Mouse (Mus musculus) cerebellum, adult 2 months (tissue): ENCODE data around the gene Foxo4. TPM values are rescaled to one million over a fixed set of nuclear protein-coding genes. Genes with fewer than 3 reads are reported as not detected.

Source experiments
- DNase-seq, 2 experiments: peaks; one replicate each; pipeline ENCODE4 v3.0.0; 2021
- H3K27ac ChIP-seq: fragments of 200-500 bp; 2 replicates; pipeline ENCODE4 v1.5.1; 2012; ENCODE audit warnings: low read length, control low read depth, inconsistent platforms; ENCODE audit not compliant: insufficient read depth
- H3K27me3 ChIP-seq: fragments of 200-500 bp; 2 replicates; pipeline ENCODE4 v1.6.1; 2012; ENCODE audit warnings: inconsistent platforms, mild to moderate bottlenecking, low read length, moderate library complexity; ENCODE audit not compliant: control insufficient read depth, insufficient read depth
- H3K4me1 ChIP-seq: fragments of 200-500 bp; 2 replicates; pipeline ENCODE4 v1.6.1; 2011; ENCODE audit warnings: low read length; ENCODE audit not compliant: control insufficient read depth, insufficient read depth
- H3K4me3 ChIP-seq: fragments of 200-500 bp; replicated peaks from 2 replicates; pipeline ENCODE3; 2011; ENCODE audit warnings: mild to moderate bottlenecking, low read depth, low read length, control low read depth; ENCODE audit not compliant: insufficient read depth
- CTCF ChIP-seq: fragments of 200-500 bp; IDR thresholded peaks from 2 replicates; pipeline ENCODE4 v1.5.1; 2011; ENCODE audit warnings: low read depth, mild to moderate bottlenecking, control low read depth, low read length, moderate library complexity, borderline replicate concordance; ENCODE audit not compliant: insufficient read depth
- POLR2A ChIP-seq: fragments of 200-500 bp; IDR thresholded peaks from 2 replicates; pipeline ENCODE4 v1.6.1; 2011; ENCODE audit warnings: low read length, control low read depth, borderline replicate concordance; ENCODE audit not compliant: insufficient read depth
- WGBS: fragments of 180-500 bp; shearing (Covaris S2); methylation state at CpG from one replicate; pipeline ENCODE4 v1.1.7; 2018; 5-methylcytosine and 5-hydroxymethylcytosine counted together
- polyA plus RNA-seq: library from polyadenylated mRNA; depleted of rRNA; stranded (reverse); fragments of >200 nt; gene quantifications from 2 replicates; pipeline ENCODE4 v1.2.3, GENCODE M21; 2012; rRNA removed

Foxo4 gene
- polyA plus RNA-seq, 1 experiment, result 14.9 TPM

DNA sequence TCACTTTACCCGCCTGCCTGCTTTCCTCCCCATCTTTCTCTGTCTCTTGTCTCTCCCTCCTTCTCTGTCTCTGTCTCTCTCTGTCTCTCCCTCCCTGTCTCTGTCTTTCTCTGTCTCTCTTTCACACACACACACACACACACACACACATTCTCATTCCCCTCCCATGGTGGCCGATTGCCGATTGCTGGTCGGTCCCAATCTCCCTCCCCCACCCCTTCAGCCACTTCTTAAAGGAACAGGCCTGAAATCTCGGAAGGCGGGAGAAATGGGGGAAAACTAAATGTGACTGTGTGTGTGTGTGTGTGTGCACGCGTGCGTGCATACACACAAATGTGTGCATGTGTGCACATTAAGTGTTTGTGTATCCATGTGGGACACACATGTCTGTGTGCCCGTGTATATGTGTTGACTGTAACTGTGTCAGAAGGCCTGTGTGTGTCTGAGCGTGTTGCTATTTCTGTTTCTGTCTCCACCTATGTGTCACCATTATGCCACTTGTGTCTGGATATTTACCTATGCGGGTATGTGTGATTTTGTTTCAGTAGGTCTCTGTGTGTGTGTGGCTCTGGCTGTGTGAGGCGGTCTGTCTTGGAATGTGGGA is 46.2 kb downstream of the Foxo4 start:
- 8% methylated on average over 13 of the region's 13 CpGs for WGBS
- Histone ChIP-seq H3K4me1 (peaks cover 18% of the 10 kb centered on the region), H3K27me3 (no peaks in the 10 kb centered on the region), H3K4me3 (peak overlapping the region; percentile 94), H3K27ac (peak overlapping the region; percentile 46; the same call in 1 of the 2 replicates)
- TF ChIP-seq CTCF (no peak), POLR2A (no peak)
- peak; percentile 30 to 41 for DNase-seq

DNA sequence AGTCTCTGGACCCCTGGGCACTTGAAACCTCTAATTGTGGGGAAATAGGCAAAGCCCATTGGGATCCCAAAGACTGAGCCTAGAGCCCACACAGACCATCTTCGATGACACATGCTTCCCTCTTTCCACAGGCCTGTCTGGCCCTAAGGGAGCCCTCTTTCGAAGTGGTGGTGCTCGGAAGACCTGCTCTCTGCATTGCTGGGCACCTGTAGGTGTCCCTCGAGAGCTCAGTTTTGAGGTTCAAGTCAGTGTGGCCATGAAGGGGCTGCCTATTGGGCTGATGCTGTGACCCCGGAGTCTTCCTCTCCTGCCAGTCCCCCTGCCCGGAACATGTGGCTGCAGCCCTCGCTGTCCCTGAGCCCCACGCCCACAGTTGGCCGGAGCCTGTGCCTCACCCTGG is 47.3 kb downstream of the Foxo4 start:
- peak; percentile 42 to 45 for DNase-seq
- WGBS, result 24% methylated on average over 9 of the region's 9 CpGs
- H3K4me1 ChIP-seq, result peaks cover 21% of the 10 kb centered on the region
- no peaks in the 10 kb centered on the region for H3K27me3 ChIP-seq
- TF ChIP-seq POLR2A (no peak), CTCF (peak; percentile 27; the same call in 1 of the 2 replicates)
- peak overlapping the region; percentile 36 for H3K4me3 ChIP-seq
- H3K27ac ChIP-seq, result no peak overlapping the region

DNA sequence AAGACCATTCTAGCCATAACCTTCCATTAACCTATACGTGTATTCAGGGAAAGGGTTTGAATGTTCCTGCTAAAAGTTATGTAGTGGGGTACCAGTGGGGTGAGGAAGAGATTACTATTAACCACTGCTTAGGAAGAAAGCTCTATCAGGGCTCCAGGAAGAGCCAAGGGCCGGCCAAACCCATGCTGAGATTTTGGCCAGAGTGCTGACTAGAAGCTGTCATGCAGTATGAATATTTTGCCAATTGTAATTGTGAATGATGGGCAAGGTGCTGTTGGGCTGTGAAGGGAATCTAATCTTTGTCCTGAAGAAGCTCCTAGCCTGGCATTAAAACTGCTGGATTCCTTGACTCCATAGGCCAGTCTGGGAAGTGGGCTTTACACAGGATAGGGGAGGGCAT is 50.3 kb downstream of the Foxo4 start:
- Histone ChIP-seq H3K4me3 (no peak overlapping the region), H3K27me3 (no peaks in the 10 kb centered on the region), H3K4me1 (peaks cover 23% of the 10 kb centered on the region), H3K27ac (no peak overlapping the region; the same call in 1 of the 2 replicates)
- WGBS, result 11% methylated on average over 2 of the region's 2 CpGs
- peak; percentile 44 to 68 for DNase-seq
- TF ChIP-seq POLR2A (no peak), CTCF (no peak)

DNA sequence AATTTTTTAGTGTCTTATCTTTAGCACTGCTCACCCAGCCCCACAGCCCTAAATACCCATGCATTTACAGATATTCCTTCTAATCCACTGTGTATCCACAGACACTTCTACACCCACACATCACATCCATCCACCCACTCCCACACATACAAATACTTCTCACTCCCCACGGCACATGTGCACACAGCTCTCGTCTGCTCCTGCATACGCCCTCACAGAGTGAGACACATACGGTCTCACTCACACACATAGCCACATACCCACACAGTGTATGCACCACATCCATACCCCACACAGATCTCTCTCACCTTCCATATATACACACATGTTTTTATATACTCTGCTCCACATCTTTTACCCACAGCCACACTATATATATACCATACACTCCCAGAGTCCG is 55.0 kb downstream of the Foxo4 start:
- Histone ChIP-seq H3K4me3 (no peak overlapping the region), H3K4me1 (peaks cover 19% of the 10 kb centered on the region), H3K27me3 (no peaks in the 10 kb centered on the region), H3K27ac (no peak overlapping the region)
- no peak for TF ChIP-seq POLR2A
- TF ChIP-seq CTCF, result no peak
- no peak for DNase-seq
- WGBS, result 86% methylated on average over 5 of the region's 5 CpGs

Other genes with a start within 250 kb of the Foxo4 start
- gene Tex11, start 194.9 kb upstream of the Foxo4 start, polyA plus RNA-seq, result 0.11 TPM in 2 replicates
- gene Slc7a3, start 168.5 kb upstream of the Foxo4 start, polyA plus RNA-seq, result 6.0 and 7.8 TPM in 2 replicates
- gene Snx12, start 32.0 kb upstream of the Foxo4 start, polyA plus RNA-seq, result 37.2 and 39.4 TPM in 2 replicates
- gene Gm614, start 9.5 kb downstream of the Foxo4 start, polyA plus RNA-seq, result not detected in 2 replicates
- 1.9 and 2.0 TPM in 2 replicates for gene Il2rg, start 13.7 kb downstream of the Foxo4 start, polyA plus RNA-seq
- gene Gm20489, start 14.5 kb downstream of the Foxo4 start, polyA plus RNA-seq, result not detected in 2 replicates
- gene Med12, start 19.5 kb downstream of the Foxo4 start, polyA plus RNA-seq, result 54.4 and 64.5 TPM in 2 replicates
- 36.9 and 38.5 TPM in 2 replicates for gene Nlgn3, start 44.6 kb downstream of the Foxo4 start, polyA plus RNA-seq
- 69.2 and 83.3 TPM in 2 replicates for gene Gjb1, start 121.8 kb downstream of the Foxo4 start, polyA plus RNA-seq
- gene Zmym3, start 166.3 kb downstream of the Foxo4 start, polyA plus RNA-seq, result 148 and 174 TPM in 2 replicates
- gene Nono, start 174.8 kb downstream of the Foxo4 start, polyA plus RNA-seq, result 129 and 136 TPM in 2 replicates
- 2.0 and 2.9 TPM in 2 replicates for gene Itgb1bp2, start 194.6 kb downstream of the Foxo4 start, polyA plus RNA-seq